Mouse (Mus musculus) hindbrain, embryonic 11.5 days (tissue): Measurements from ENCODE around the gene Rin2. TPM values are rescaled to one million over a fixed set of nuclear protein-coding genes. Genes with fewer than 3 reads are reported as not detected.
"Not testable (repeated sequence)": the region's sequence is repeated elsewhere in the genome, so short reads cannot be mapped to it uniquely, and the experiment has no call there.

Experiments used
- ATAC-seq: fragments of 200-750 bp; cut with Nextera tagmentation; 2 replicates; pipeline ENCODE4 v1.8.0; 2017; ENCODE audit warnings: mild to moderate bottlenecking, moderate TSS enrichment, moderate library complexity; ENCODE audit not compliant: low FRiP score
- DNase-seq: peaks from one replicate; pipeline ENCODE4 v3.0.0-alpha.2; 2015; ENCODE audit warnings: low spot score
- H3K27ac ChIP-seq: fragments of 300-500 bp; sonication (generic); 2 replicates; pipeline ENCODE4 v1.5.1; 2014; ENCODE audit warnings: mild to moderate bottlenecking, low read depth, low read length
- H3K27me3 ChIP-seq: fragments of 300-500 bp; sonication (generic); 2 replicates; pipeline ENCODE4 v1.6.1; 2014; ENCODE audit warnings: mild to moderate bottlenecking, low read length, moderate library complexity, mixed read lengths; ENCODE audit not compliant: control insufficient read depth, insufficient read depth
- H3K36me3 ChIP-seq: fragments of 300-500 bp; sonication (generic); 2 replicates; pipeline ENCODE4 v1.6.1; 2014; ENCODE audit warnings: mild to moderate bottlenecking, low read length, moderate library complexity, mixed read lengths; ENCODE audit not compliant: control insufficient read depth, insufficient read depth
- H3K4me1 ChIP-seq: fragments of 300-500 bp; sonication (generic); replicated peaks from 2 replicates; pipeline ENCODE4 v1.6.1; 2014; ENCODE audit warnings: low read length, mixed read lengths; ENCODE audit not compliant: control insufficient read depth, insufficient read depth
- H3K4me2 ChIP-seq: fragments of 300-500 bp; sonication (generic); replicated peaks from 2 replicates; pipeline ENCODE4 v1.6.1; 2014; ENCODE audit warnings: mild to moderate bottlenecking, low read depth, low read length
- H3K4me3 ChIP-seq: fragments of 300-500 bp; sonication (generic); 2 replicates; pipeline ENCODE4 v1.5.1; 2014; ENCODE audit warnings: low read depth, low read length
- H3K9ac ChIP-seq: fragments of 300-500 bp; sonication (generic); 2 replicates; pipeline ENCODE4 v1.6.1; 2014; ENCODE audit warnings: low read depth, low read length
- H3K9me3 ChIP-seq: fragments of 300-500 bp; sonication (generic); 2 replicates; pipeline ENCODE4 v1.6.1; 2016; ENCODE audit warnings: low read length; ENCODE audit not compliant: control insufficient read depth
- WGBS: fragments of 180-500 bp; shearing (Covaris S2); extraction: QIAGEN DNeasy Blood & Tissue Kit; methylation state at CpG from one replicate; pipeline ENCODE4 v1.1.7; 2014; 5-methylcytosine and 5-hydroxymethylcytosine counted together
- polyA plus RNA-seq: library from polyadenylated mRNA; unstranded; fragments of >200 nt; fragmentation: Nextera tagmentation; extraction: Ambion mirVana; gene quantifications from 2 replicates; pipeline ENCODE4 v1.2.1, GENCODE M21; 2014

The Rin2 gene
- polyA plus RNA-seq, 1 experiment from 2014 or later = 19.1 TPM

- WGBS = 82% methylated on average over 1 of the region's 1 CpGs
- H3K4me2 ChIP-seq = no peak overlapping the region
- no peak overlapping the region for H3K9ac ChIP-seq
- H3K36me3 ChIP-seq = no peaks in the 10 kb centered on the region
- H3K4me1 ChIP-seq = no peaks in the 10 kb centered on the region
- H3K4me3 ChIP-seq = no peak overlapping the region
- ATAC-seq (no peak), DNase-seq (no peak)
- no peaks in the 10 kb centered on the region for H3K27me3 ChIP-seq
- H3K9me3 ChIP-seq = no peaks in the 10 kb centered on the region
- H3K27ac ChIP-seq = no peak overlapping the region
Observed at GRCm38 (mm10) chr2:145717539-145717938, 42.5 kb downstream of the Rin2 start.

GRCm38 (mm10) chr2:145718624-145719183 is 43.7 kb downstream of the Rin2 start:
- WGBS = 80% methylated on average over 5 of the region's 5 CpGs
- H3K9ac ChIP-seq = no peak overlapping the region
- no peak for ATAC-seq

GRCm38 (mm10) chr2:145720157-145720556 is 45.1 kb downstream of the Rin2 start:
- Histone ChIP-seq H3K9me3 (no peaks in the 10 kb centered on the region), H3K36me3 (no peaks in the 10 kb centered on the region), H3K27ac (no peak overlapping the region), H3K4me2 (no peak overlapping the region), H3K9ac (no peak overlapping the region), H3K4me3 (no peak overlapping the region), H3K4me1 (no peaks in the 10 kb centered on the region), H3K27me3 (no peaks in the 10 kb centered on the region)
- 86% methylated on average over 3 of the region's 3 CpGs for WGBS
- ATAC-seq = no peak
- DNase-seq = no peak

More at GRCm38 (mm10) chr2:145718624-145719183, 43.7 kb downstream of the Rin2 start:
- H3K36me3 ChIP-seq = no peaks in the 10 kb centered on the region
- H3K4me1 ChIP-seq = no peaks in the 10 kb centered on the region
- DNase-seq = no peak
- H3K27me3 ChIP-seq = no peaks in the 10 kb centered on the region
- no peak overlapping the region for H3K4me3 ChIP-seq
- H3K4me2 ChIP-seq = no peak overlapping the region
- no peaks in the 10 kb centered on the region for H3K9me3 ChIP-seq
- H3K27ac ChIP-seq = no peak overlapping the region

- no peak for DNase-seq
- no peak overlapping the region for H3K9ac ChIP-seq
- no peak overlapping the region for H3K4me2 ChIP-seq
- H3K4me1 ChIP-seq = no peaks in the 10 kb centered on the region
- H3K27ac ChIP-seq = no peak overlapping the region
- 97% methylated on average over 2 of the region's 2 CpGs for WGBS
- no peak for ATAC-seq
- no peaks in the 10 kb centered on the region for H3K27me3 ChIP-seq
- H3K9me3 ChIP-seq = no peaks in the 10 kb centered on the region
- no peaks in the 10 kb centered on the region for H3K36me3 ChIP-seq
- no peak overlapping the region for H3K4me3 ChIP-seq
Observed at GRCm38 (mm10) chr2:145720743-145721142, 45.7 kb downstream of the Rin2 start.

- WGBS = 86% methylated on average over 2 of the region's 2 CpGs
- H3K27ac ChIP-seq, H3K4me3 ChIP-seq, ATAC-seq, H3K4me1 ChIP-seq, H3K36me3 ChIP-seq, H3K9me3 ChIP-seq, H3K4me2 ChIP-seq, H3K9ac ChIP-seq, DNase-seq, H3K27me3 ChIP-seq: not testable (repeated sequence)
Observed at GRCm38 (mm10) chr2:145722304-145722703, 47.3 kb downstream of the Rin2 start.

GRCm38 (mm10) chr2:145724288-145724687 is 49.3 kb downstream of the Rin2 start:
- 89% methylated on average over 1 of the region's 1 CpGs for WGBS
- Histone ChIP-seq H3K4me1 (no peaks in the 10 kb centered on the region), H3K27ac (no peak overlapping the region), H3K36me3 (no peaks in the 10 kb centered on the region), H3K9me3 (no peaks in the 10 kb centered on the region), H3K27me3 (no peaks in the 10 kb centered on the region), H3K4me3 (no peak overlapping the region), H3K9ac (no peak overlapping the region), H3K4me2 (no peak overlapping the region)
- ATAC-seq (no peak), DNase-seq (no peak)

- 80% methylated on average over 7 of the region's 7 CpGs for WGBS
- Histone ChIP-seq H3K27ac (no peak overlapping the region), H3K27me3 (no peaks in the 10 kb centered on the region), H3K4me3 (no peak overlapping the region), H3K4me1 (no peaks in the 10 kb centered on the region), H3K36me3 (no peaks in the 10 kb centered on the region), H3K4me2 (no peak overlapping the region), H3K9me3 (no peaks in the 10 kb centered on the region), H3K9ac (no peak overlapping the region)
- ATAC-seq = no peak
- no peak for DNase-seq
Observed at GRCm38 (mm10) chr2:145729414-145729813, 54.4 kb downstream of the Rin2 start.

GRCm38 (mm10) chr2:145730189-145730880 is 55.3 kb downstream of the Rin2 start:
- DNase-seq (no peak), ATAC-seq (no peak)
- WGBS = 89% methylated on average over 9 of the region's 9 CpGs
- H3K4me1 ChIP-seq = no peaks in the 10 kb centered on the region
- H3K36me3 ChIP-seq = no peaks in the 10 kb centered on the region
- H3K4me3 ChIP-seq = no peak overlapping the region
- H3K27ac ChIP-seq = no peak overlapping the region
- no peak overlapping the region for H3K4me2 ChIP-seq
- H3K9ac ChIP-seq = no peak overlapping the region
- no peaks in the 10 kb centered on the region for H3K27me3 ChIP-seq
- H3K9me3 ChIP-seq = no peaks in the 10 kb centered on the region

- DNase-seq (no peak), ATAC-seq (no peak)
- H3K4me2 ChIP-seq = no peak overlapping the region
- H3K27ac ChIP-seq = no peak overlapping the region
- no peaks in the 10 kb centered on the region for H3K27me3 ChIP-seq
- 86% methylated on average over 7 of the region's 7 CpGs for WGBS
- H3K36me3 ChIP-seq = no peaks in the 10 kb centered on the region
- no peak overlapping the region for H3K4me3 ChIP-seq
- no peaks in the 10 kb centered on the region for H3K4me1 ChIP-seq
- H3K9ac ChIP-seq = no peak overlapping the region
- H3K9me3 ChIP-seq = no peaks in the 10 kb centered on the region
Observed at GRCm38 (mm10) chr2:145730905-145731304, 55.9 kb downstream of the Rin2 start.
